Mouse (Mus musculus) midbrain, embryonic 13.5 days (tissue): Measurements from ENCODE around the gene Papss2. TPM values are rescaled to one million over a fixed set of nuclear protein-coding genes. Genes with fewer than 3 reads are reported as not detected.

Experiments
- ATAC-seq: fragments of 200-750 bp; cut with Nextera tagmentation; 2 replicates; pipeline ENCODE4 v1.8.0; 2017; ENCODE audit warnings: mild to moderate bottlenecking, moderate TSS enrichment, moderate library complexity
- H3K27ac ChIP-seq: fragments of 300-500 bp; sonication (generic); 2 replicates; pipeline ENCODE4 v1.5.1; 2015; ENCODE audit warnings: inconsistent platforms, mild to moderate bottlenecking, moderate library complexity
- H3K27me3 ChIP-seq: fragments of 300-500 bp; sonication (generic); 2 replicates; pipeline ENCODE4 v1.6.1; 2015; ENCODE audit warnings: mild to moderate bottlenecking, inconsistent platforms
- H3K36me3 ChIP-seq: fragments of 300-500 bp; sonication (generic); 2 replicates; pipeline ENCODE4 v1.6.1; 2015; ENCODE audit warnings: mild to moderate bottlenecking, inconsistent platforms
- H3K4me1 ChIP-seq: fragments of 300-500 bp; sonication (generic); replicated peaks from 2 replicates; pipeline ENCODE4 v1.6.1; 2015; ENCODE audit warnings: inconsistent platforms
- H3K4me2 ChIP-seq: fragments of 300-500 bp; sonication (generic); replicated peaks from 2 replicates; pipeline ENCODE4 v1.6.1; 2015; ENCODE audit warnings: moderate library complexity, mild to moderate bottlenecking, inconsistent platforms
- H3K4me3 ChIP-seq: fragments of 300-500 bp; sonication (generic); replicated peaks from 2 replicates; pipeline ENCODE4 v1.5.1; 2015; ENCODE audit warnings: mild to moderate bottlenecking, inconsistent platforms
- H3K9ac ChIP-seq: fragments of 300-500 bp; sonication (generic); replicated peaks from 2 replicates; pipeline ENCODE4 v1.6.1; 2015; ENCODE audit warnings: mild to moderate bottlenecking, inconsistent platforms
- H3K9me3 ChIP-seq: fragments of 300-500 bp; sonication (generic); 2 replicates; pipeline ENCODE4 v1.6.1; 2016; ENCODE audit warnings: mild to moderate bottlenecking, inconsistent platforms
- WGBS: fragments of 180-500 bp; shearing (Covaris S2); methylation state at CpG from one replicate; pipeline ENCODE4 v1.1.7; 2015; 5-methylcytosine and 5-hydroxymethylcytosine counted together
- polyA plus RNA-seq: library from polyadenylated mRNA; unstranded; fragments of >200 nt; fragmentation: Nextera tagmentation; extraction: Ambion mirVana; gene quantifications from 2 replicates; pipeline ENCODE4 v1.2.1, GENCODE M21; 2015

The Papss2 gene
- polyA plus RNA-seq, 1 experiment from 2014 or later: 0.39 TPM

DNA sequence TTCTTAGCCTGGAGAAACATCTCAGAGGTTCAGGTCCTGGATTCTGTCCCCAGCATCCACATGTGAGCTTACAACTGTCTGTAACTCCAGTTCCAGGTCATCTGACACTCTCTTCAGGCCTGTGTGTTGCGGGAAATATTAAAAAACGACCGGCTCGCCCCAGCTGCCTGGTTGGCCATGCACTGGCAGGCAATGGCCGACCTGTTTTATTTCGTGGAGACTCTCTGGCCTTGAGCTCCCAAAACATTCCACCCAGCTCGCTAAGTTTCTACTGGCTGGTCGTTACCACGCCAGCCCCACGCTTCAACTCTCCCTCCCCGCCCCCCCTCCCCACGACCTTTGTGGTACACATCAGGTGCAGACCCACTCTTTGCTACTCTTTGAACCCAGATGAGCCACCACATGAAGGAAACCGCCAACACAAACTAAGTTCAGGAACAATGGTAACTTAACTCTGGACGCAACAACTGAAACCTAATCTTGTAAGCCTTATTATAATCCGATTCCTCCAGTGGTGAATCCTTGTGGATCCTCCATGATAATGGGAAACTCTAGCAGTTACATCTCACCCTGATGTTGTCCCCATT is 25.4 kb downstream of the Papss2 start:
- Histone ChIP-seq H3K36me3 (no peaks in the 10 kb centered on the region), H3K9ac (no peak overlapping the region), H3K9me3 (no peaks in the 10 kb centered on the region), H3K4me3 (no peak overlapping the region), H3K27me3 (no peaks in the 10 kb centered on the region), H3K4me1 (no peaks in the 10 kb centered on the region), H3K27ac (no peak overlapping the region), H3K4me2 (no peak overlapping the region)
- ATAC-seq: no peak
- WGBS: 87% methylated on average over 15 of the region's 15 CpGs

DNA sequence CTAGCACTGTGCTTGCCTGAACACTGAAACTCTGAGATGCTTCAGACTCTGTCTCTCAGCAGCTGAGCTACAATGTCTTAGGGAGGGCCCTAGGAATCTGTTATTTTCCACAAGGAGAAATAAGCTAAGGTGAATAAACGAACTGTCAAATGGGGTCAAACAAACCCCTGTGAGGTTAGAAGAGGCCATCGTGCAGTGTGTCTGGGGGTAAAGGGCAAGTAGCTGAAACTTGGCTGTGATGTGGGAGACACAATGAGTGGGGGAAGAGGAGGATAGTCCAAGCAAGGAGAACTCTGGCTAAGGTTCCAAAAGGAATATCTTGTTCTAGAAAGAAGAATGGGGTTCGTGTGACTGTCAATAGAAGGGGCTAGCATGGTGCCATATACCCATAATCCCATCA is 26.6 kb downstream of the Papss2 start:
- Histone ChIP-seq H3K4me2 (no peak overlapping the region), H3K4me1 (no peaks in the 10 kb centered on the region), H3K9ac (no peak overlapping the region), H3K27ac (no peak overlapping the region), H3K36me3 (no peaks in the 10 kb centered on the region), H3K9me3 (no peaks in the 10 kb centered on the region), H3K27me3 (no peaks in the 10 kb centered on the region), H3K4me3 (no peak overlapping the region)
- no peak for ATAC-seq
- 86% methylated on average over 3 of the region's 3 CpGs for WGBS

DNA sequence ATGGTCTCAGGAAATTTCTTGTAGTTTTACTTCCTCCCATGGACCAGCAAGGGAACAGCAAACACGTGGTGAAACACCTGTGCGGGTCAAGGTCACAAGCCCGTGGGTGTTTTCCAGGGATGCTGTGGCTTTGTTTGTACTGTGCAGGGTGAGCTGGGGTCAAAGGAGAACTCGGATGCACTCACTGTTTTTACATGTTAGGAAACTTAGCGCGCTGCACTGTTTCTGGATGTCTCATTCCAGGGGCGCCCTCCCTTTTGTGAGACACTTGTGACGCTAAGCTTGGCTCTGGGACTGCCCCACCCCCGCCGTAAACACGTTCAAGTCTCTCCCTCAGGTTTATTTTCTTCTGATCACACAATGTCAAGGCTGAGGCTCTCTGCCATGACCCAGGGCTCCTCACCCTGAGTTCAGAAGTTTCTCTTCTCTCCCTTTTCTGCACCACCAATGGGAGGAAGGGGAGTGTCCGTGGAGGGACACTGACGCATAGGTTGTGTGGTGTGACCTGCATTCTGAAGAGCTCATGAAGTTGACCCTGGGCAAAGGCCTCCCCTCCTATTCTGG is 31.3 kb downstream of the Papss2 start:
- Histone ChIP-seq H3K4me1 (no peaks in the 10 kb centered on the region), H3K27ac (no peak overlapping the region), H3K4me2 (no peak overlapping the region), H3K27me3 (no peaks in the 10 kb centered on the region), H3K4me3 (no peak overlapping the region), H3K36me3 (no peaks in the 10 kb centered on the region), H3K9ac (no peak overlapping the region), H3K9me3 (no peaks in the 10 kb centered on the region)
- WGBS: 68% methylated on average over 13 of the region's 13 CpGs
- no peak for ATAC-seq

DNA sequence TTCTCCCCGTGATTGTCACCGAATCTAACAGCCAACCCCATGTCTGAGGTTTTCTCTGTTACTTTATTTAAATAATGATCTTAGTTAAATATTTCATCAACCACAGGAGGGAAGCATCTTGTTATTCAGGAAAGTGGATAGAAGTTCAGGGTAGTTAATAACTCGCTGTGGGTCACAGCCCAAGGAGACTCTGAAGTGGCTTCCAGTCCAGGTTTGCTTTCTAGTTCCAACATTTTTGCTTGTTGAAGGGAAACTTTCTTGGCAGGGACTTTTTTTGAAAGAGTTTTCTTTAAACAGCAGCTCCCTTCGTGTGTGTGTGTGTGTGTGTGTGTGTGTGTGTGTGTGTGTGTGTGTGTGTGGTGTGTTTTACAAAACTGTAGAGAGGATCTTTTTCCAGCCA is 32.0 kb downstream of the Papss2 start:
- ATAC-seq: no peak

DNA sequence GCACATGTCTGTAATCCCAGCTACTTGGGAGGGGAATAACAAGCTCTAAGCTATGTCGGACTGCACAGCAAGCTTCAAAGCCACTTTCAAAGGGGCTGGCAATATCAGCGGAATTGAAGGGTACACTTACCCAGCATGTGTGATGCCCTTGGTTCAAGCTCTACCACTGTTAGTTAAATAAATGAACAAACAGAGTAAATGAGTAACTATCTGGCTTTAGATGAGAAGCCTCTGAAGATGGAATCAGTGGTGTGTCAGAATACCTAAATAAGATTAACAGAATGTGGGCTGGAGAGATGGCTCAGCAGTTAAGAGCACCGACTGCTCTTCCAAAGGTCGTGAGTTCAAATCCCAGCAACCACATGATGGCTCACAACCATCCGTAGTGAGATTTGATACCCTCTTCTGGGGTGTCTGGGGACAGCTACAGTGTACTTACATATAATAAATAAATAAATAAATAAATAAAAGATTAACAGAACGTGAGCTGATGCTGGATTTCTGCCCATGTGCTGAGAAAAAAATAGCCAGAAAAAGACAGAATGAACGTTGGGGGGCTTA is 33.1 kb downstream of the Papss2 start:
- Histone ChIP-seq H3K27ac (no peak overlapping the region), H3K4me1 (no peaks in the 10 kb centered on the region), H3K9me3 (no peaks in the 10 kb centered on the region), H3K4me2 (no peak overlapping the region), H3K9ac (no peak overlapping the region), H3K27me3 (no peaks in the 10 kb centered on the region), H3K36me3 (no peaks in the 10 kb centered on the region), H3K4me3 (no peak overlapping the region)
- ATAC-seq: no peak
- 82% methylated on average over 7 of the region's 7 CpGs for WGBS

More for the DNA sequence above, 32.0 kb downstream of the Papss2 start:
- H3K27me3 ChIP-seq: no peaks in the 10 kb centered on the region
- no peak overlapping the region for H3K4me2 ChIP-seq
- H3K9me3 ChIP-seq: no peaks in the 10 kb centered on the region
- no peak overlapping the region for H3K4me3 ChIP-seq
- H3K27ac ChIP-seq: no peak overlapping the region
- whole genome bisulfite sequencing: 83% methylated on average over 4 of the region's 4 CpGs
- H3K9ac ChIP-seq: no peak overlapping the region
- H3K4me1 ChIP-seq: no peaks in the 10 kb centered on the region
- H3K36me3 ChIP-seq: no peaks in the 10 kb centered on the region

DNA sequence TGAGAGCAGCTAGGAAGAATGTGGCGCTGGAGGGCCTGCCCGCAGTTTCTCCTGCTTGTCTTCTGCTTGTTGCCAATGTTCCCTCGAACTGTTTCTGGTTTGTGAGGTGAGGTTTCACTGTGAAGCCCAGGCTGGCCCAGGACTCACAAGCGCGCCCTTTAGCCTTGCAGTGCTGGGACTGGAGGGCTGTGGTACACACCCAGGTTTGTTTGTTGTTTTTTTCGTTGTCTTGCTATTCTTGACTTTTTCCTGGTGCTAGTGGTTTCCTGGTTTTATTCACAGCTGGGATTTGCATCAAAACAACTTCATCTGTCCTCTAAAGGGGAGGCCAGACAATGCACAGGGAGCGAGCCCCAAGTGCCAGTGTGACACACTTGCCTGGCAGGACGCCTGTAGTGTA is 39.3 kb downstream of the Papss2 start:
- Histone ChIP-seq H3K36me3 (no peaks in the 10 kb centered on the region), H3K9ac (no peak overlapping the region), H3K4me2 (no peak overlapping the region), H3K27ac (no peak overlapping the region), H3K9me3 (no peaks in the 10 kb centered on the region), H3K27me3 (no peaks in the 10 kb centered on the region), H3K4me1 (peaks cover 14% of the 10 kb centered on the region), H3K4me3 (no peak overlapping the region)
- 61% methylated on average over 8 of the region's 8 CpGs for WGBS
- ATAC-seq: no peak

DNA sequence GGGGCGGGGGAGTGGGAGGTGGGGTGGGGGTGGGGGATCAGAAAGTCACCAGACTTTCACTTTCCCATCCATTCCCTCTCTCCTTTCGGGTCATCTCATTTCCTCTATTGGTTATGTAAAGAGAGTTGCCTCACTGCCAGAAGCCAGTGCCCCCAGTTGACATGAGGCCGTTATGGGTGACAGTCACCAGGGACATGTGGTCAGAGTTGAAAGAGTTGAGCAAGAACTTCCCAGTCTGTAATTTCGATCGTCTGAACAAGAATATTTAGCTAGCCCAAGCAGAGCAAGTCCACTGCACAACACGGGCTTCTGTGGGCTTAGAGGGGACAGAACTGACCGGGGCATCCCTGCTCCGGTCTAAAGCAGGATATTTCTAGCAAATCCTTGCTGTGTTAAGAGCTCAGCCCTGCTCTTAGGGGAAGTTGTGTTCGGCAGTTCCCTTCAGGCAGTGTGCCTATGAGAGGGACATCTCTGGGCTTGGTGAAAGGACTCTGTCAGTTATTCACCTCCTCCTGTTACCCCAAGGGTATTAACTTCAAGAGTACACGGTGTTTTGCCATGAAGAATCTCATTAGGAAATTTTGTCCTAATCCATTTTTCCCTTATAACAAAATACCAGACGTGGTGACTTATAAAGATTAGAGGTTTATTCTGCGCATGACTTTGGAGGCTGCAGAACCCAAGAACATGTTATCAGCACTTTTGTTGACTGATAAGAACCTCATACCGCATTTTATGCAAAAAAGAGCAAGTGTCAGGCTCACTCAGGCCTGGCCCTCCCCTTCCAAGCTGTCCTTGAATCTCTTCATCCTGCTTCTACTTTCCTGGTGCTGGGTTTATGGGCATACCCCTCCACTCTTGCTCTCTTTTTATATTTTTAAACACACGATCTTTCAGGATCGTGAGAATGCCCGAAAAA is 42.0 kb downstream of the Papss2 start:
- WGBS: 65% methylated on average over 16 of the region's 16 CpGs
- 0 out of 2 replicates have a peak, but pooled peaks have one; percentile 24 for ATAC-seq
- H3K4me3 ChIP-seq: no peak overlapping the region
- H3K9me3 ChIP-seq: no peaks in the 10 kb centered on the region
- H3K4me2 ChIP-seq: peak overlapping the region; percentile 26
- no peaks in the 10 kb centered on the region for H3K27me3 ChIP-seq
- peaks cover 14% of the 10 kb centered on the region for H3K4me1 ChIP-seq
- H3K27ac ChIP-seq: no peak overlapping the region
- H3K36me3 ChIP-seq: no peaks in the 10 kb centered on the region
- no peak overlapping the region for H3K9ac ChIP-seq

DNA sequence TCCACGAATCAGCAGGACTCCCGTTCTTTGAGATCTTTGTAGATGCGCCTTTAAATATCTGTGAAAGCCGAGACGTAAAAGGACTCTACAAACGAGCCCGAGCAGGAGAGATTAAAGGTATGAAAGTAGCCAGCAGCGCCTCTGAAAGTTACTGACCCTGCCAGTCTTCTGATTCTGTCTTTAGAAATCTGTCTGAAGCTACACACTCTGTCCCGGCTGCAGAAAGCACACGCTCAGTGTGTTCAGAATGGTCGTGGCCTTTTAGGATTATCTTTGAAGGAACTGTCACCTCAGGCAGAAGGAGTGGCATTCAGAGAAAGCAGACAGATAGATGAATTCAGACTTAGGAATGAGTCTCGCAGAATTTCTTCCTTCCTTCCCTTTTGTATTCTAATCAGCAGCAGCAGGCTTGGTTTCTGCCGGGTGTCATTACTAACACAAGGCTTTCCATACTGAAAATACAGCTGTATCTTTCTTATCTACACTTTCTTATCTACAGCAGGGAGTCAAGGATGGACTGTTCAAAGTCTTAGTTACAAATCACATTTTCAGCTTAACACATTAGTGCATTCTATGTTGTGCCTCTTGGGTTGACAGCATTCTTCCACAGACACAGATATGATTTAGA is 42.8 kb downstream of the Papss2 start:
- H3K4me2 ChIP-seq: peak overlapping the region; percentile 26
- H3K9ac ChIP-seq: no peak overlapping the region
- no peaks in the 10 kb centered on the region for H3K36me3 ChIP-seq
- H3K27ac ChIP-seq: no peak overlapping the region; the same call in 1 of the 2 replicates
- 0 out of 2 replicates have a peak, but pooled peaks have one; percentile 11 for ATAC-seq
- H3K4me3 ChIP-seq: no peak overlapping the region
- peaks cover 14% of the 10 kb centered on the region for H3K4me1 ChIP-seq
- no peaks in the 10 kb centered on the region for H3K27me3 ChIP-seq
- WGBS: 33% methylated on average over 13 of the region's 13 CpGs
- peaks cover under 1% of the 10 kb centered on the region; the same call in 1 of the 2 replicates for H3K9me3 ChIP-seq

DNA sequence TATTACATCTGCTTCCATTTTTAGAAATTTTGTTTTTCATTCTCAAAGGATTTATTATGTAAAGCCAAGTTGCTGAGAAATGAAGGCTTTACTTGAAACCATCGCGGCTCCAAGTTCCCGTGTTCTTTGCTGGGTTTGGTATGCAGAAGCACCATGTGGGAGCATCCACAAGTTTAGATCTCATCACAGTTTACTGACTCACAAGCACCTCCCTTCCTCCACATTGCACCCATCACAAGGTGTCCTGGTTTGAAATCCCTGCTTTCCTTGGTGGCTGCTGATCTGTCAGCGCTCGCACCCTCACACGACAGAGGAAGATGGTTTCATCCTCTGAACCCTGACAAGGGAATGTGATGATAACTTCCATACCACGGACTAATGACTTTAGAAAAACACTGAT is 45.9 kb downstream of the Papss2 start:
- Histone ChIP-seq H3K4me3 (no peak overlapping the region), H3K9ac (no peak overlapping the region), H3K36me3 (no peaks in the 10 kb centered on the region), H3K27ac (no peak overlapping the region), H3K4me2 (no peak overlapping the region), H3K4me1 (peaks cover 14% of the 10 kb centered on the region), H3K27me3 (no peaks in the 10 kb centered on the region), H3K9me3 (peaks cover 4% of the 10 kb centered on the region; the same call in 1 of the 2 replicates)
- no peak for ATAC-seq
- 84% methylated on average over 7 of the region's 7 CpGs for WGBS

DNA sequence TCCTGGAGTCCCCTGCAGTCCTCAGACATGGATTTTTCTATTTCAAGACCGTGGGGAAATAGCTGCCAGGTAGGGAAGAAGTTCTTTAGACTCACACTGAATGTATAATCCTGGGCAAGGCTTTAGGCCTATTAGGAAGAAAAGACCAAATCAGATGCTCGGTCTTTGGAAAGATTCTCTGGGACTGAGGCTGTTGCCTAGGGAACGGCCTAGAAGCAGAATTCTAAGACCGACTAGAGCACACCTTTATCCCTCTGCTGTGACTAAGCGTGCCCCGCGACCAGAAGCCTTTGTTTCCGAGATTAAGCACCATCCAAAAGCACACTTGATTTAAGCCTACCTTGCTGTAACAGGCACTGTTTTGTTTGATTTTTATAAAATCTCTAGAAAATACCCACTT is 46.4 kb downstream of the Papss2 start:
- H3K9me3 ChIP-seq: peaks cover 4% of the 10 kb centered on the region; the same call in 1 of the 2 replicates
- H3K4me3 ChIP-seq: no peak overlapping the region
- no peak overlapping the region for H3K9ac ChIP-seq
- WGBS: 21% methylated on average over 8 of the region's 8 CpGs
- peaks cover 14% of the 10 kb centered on the region for H3K4me1 ChIP-seq
- H3K27me3 ChIP-seq: no peaks in the 10 kb centered on the region
- no peak for ATAC-seq
- no peaks in the 10 kb centered on the region for H3K36me3 ChIP-seq
- H3K4me2 ChIP-seq: no peak overlapping the region
- no peak overlapping the region for H3K27ac ChIP-seq

DNA sequence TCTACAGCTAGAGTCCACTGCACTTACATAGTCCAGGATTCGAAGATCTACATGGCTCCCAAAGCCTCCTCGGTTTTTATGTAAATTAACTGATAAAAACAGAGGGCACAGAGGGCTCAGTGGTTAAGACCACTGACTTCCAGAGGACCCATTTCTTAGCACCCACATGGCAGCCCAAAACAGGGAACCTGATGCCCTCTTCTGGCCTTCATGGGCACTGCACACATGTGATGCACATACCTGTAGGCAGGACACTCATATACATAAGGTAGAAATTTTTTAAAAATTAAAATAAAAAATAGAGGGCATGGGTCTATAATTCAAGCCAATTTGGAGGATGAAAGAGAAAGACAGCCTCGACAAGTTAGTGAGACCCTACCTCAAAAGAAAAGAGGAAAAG is 48.1 kb downstream of the Papss2 start:
- Histone ChIP-seq H3K4me2 (no peak overlapping the region), H3K9ac (no peak overlapping the region), H3K9me3 (peaks cover 4% of the 10 kb centered on the region; the same call in 1 of the 2 replicates), H3K27me3 (no peaks in the 10 kb centered on the region), H3K4me1 (peaks cover 10% of the 10 kb centered on the region), H3K27ac (no peak overlapping the region), H3K4me3 (no peak overlapping the region), H3K36me3 (no peaks in the 10 kb centered on the region)
- ATAC-seq: no peak
- 94% methylated on average over 3 of the region's 3 CpGs for WGBS
